Mouse (Mus musculus) MEL (cell line): Measurements from ENCODE around the gene Chrm3. TPM values are rescaled to one million over a fixed set of nuclear protein-coding genes. Genes with fewer than 3 reads are reported as not detected.

Experiments used
- DNase-seq: peaks from one replicate; pipeline ENCODE4 v3.0.0; 2011; ENCODE audit warnings: low read depth, low spot score
- H3K27ac ChIP-seq: 2 replicates; pipeline ENCODE4 v1.5.1; 2012; ENCODE audit warnings: low read depth, mild to moderate bottlenecking, control low read depth, low read length, moderate library complexity; ENCODE audit not compliant: control insufficient read depth
- H3K27me3 ChIP-seq, 2 experiments: fragments of 150-350 bp in 1 of 2; sonication (generic) in 1 of 2; 2 replicates each; pipeline ENCODE4 v1.6.1; 2012; ENCODE audit warnings: low read length in 2 of 2, mild to moderate bottlenecking in 2 of 2, improper control_type of control experiment in 1 of 2, moderate library complexity in 1 of 2; ENCODE audit not compliant: insufficient read depth in 2 of 2, control insufficient read depth in 1 of 2
- H3K36me3 ChIP-seq, 2 experiments: 2 replicates each; pipeline ENCODE4 v1.6.1; 2012 to 2014; ENCODE audit warnings: low read length in 2 of 2, improper control_type of control experiment in 1 of 2, inconsistent platforms in 1 of 2, mild to moderate bottlenecking in 1 of 2; ENCODE audit not compliant: insufficient read depth in 2 of 2, control insufficient read depth in 1 of 2
- H3K4me1 ChIP-seq, 2 experiments: fragments of 150-350 bp in 1 of 2; sonication (generic) in 1 of 2; 2 replicates each; pipeline ENCODE4 v1.6.1; 2012; ENCODE audit warnings: low read length in 2 of 2, improper control_type of control experiment in 1 of 2, mild to moderate bottlenecking in 1 of 2; ENCODE audit not compliant: insufficient read depth in 2 of 2, control insufficient read depth in 1 of 2
- H3K4me3 ChIP-seq, 2 experiments: fragments of 150-350 bp in 1 of 2; sonication (generic) in 1 of 2; 2 replicates each; pipeline ENCODE4 v1.5.1; 2012; ENCODE audit warnings: low read depth in 2 of 2, low read length in 2 of 2, mild to moderate bottlenecking in 2 of 2, moderate library complexity in 2 of 2, control low read depth in 1 of 2, improper control_type of control experiment in 1 of 2; ENCODE audit not compliant: control insufficient read depth in 1 of 2, insufficient read depth in 1 of 2
- H3K79me2 ChIP-seq: 2 replicates; pipeline ENCODE4 v1.6.1; 2012; ENCODE audit warnings: mild to moderate bottlenecking, low read length, moderate library complexity; ENCODE audit not compliant: control insufficient read depth, poor library complexity, insufficient read depth
- H3K9ac ChIP-seq: 2 replicates; pipeline ENCODE4 v1.6.1; 2012; ENCODE audit warnings: low read depth, mild to moderate bottlenecking, control low read depth, low read length, moderate library complexity; ENCODE audit not compliant: control insufficient read depth, poor library complexity, severe bottlenecking
- H3K9me3 ChIP-seq: fragments of 150-350 bp; sonication (generic); replicated peaks from 2 replicates; pipeline ENCODE4 v1.6.1; 2012; ENCODE audit warnings: mild to moderate bottlenecking, low read length, improper control_type of control experiment, moderate library complexity; ENCODE audit not compliant: insufficient read depth
- BHLHE40 ChIP-seq: IDR thresholded peaks from 2 replicates; pipeline ENCODE4 v1.6.1; 2012; ENCODE audit warnings: low read depth, mild to moderate bottlenecking, inconsistent platforms, low read length, improper control_type of control experiment, borderline replicate concordance
- CHD2 ChIP-seq: IDR thresholded peaks from 2 replicates; pipeline ENCODE4 v1.6.1; 2011; ENCODE audit warnings: low read length, improper control_type of control experiment
- CTCF ChIP-seq, 3 experiments: IDR thresholded peaks in 2 of 3; conservative IDR thresholded peaks in 1 of 3; 2 replicates each; pipeline ENCODE4 v1.5.1; 2011 to 2012; ENCODE audit warnings: low read length in 3 of 3, low read depth in 2 of 3, mild to moderate bottlenecking in 2 of 3, improper control_type of control experiment in 1 of 3, inconsistent platforms in 1 of 3, mixed read lengths in 1 of 3, moderate library complexity in 1 of 3; ENCODE audit not compliant: control insufficient read depth in 1 of 3, insufficient read depth in 1 of 3, poor library complexity in 1 of 3, severe bottlenecking in 1 of 3
- ETS1 ChIP-seq: IDR thresholded peaks from 2 replicates; pipeline ENCODE4 v1.6.1; 2012; ENCODE audit warnings: low read depth, mild to moderate bottlenecking, inconsistent platforms, low read length, improper control_type of control experiment, moderate library complexity
- GATA1 ChIP-seq: IDR thresholded peaks from 2 replicates; pipeline ENCODE4 v1.6.1; 2011; ENCODE audit warnings: low read depth, low read length, improper control_type of control experiment
- KAT2A ChIP-seq: conservative IDR thresholded peaks from 2 replicates; pipeline ENCODE4 v1.6.1; 2012; ENCODE audit warnings: low read depth, low read length, improper control_type of control experiment, inconsistent platforms
- MEF2A ChIP-seq: IDR thresholded peaks from 2 replicates; pipeline ENCODE4 v1.6.1; 2014; ENCODE audit warnings: low read depth, mild to moderate bottlenecking, inconsistent platforms, low read length, improper control_type of control experiment; ENCODE audit not compliant: poor library complexity, insufficient replicate concordance, severe bottlenecking; ENCODE audit errors: extremely low read depth
- MXI1 ChIP-seq: IDR thresholded peaks from 2 replicates; pipeline ENCODE4 v1.6.1; 2011; ENCODE audit warnings: mild to moderate bottlenecking, low read depth, low read length, improper control_type of control experiment
- MYC ChIP-seq: IDR thresholded peaks from 2 replicates; pipeline ENCODE4 v1.6.1; 2011; ENCODE audit warnings: low read depth, mild to moderate bottlenecking, low read length, improper control_type of control experiment, moderate library complexity
- NELFE ChIP-seq: IDR thresholded peaks from 2 replicates; pipeline ENCODE4 v1.6.1; 2011; ENCODE audit warnings: low read depth, low read length, improper control_type of control experiment
- NRF1 ChIP-seq: IDR thresholded peaks from 2 replicates; pipeline ENCODE4 v1.6.1; 2014; ENCODE audit warnings: low read depth, mild to moderate bottlenecking, inconsistent platforms, low read length, improper control_type of control experiment, moderate library complexity; ENCODE audit not compliant: poor library complexity, insufficient read depth, severe bottlenecking
- POLR2A ChIP-seq, 2 experiments: IDR thresholded peaks; 2 replicates each; pipeline ENCODE4 v1.6.1; 2011 to 2012; ENCODE audit warnings: low read length in 2 of 2, mild to moderate bottlenecking in 2 of 2, control low read depth in 1 of 2, improper control_type of control experiment in 1 of 2, low read depth in 1 of 2, moderate library complexity in 1 of 2; ENCODE audit not compliant: control insufficient read depth in 1 of 2, insufficient read depth in 1 of 2, poor library complexity in 1 of 2
- POLR2AphosphoS2 ChIP-seq: IDR thresholded peaks from 2 replicates; pipeline ENCODE4 v1.6.1; 2011; ENCODE audit warnings: low read length, improper control_type of control experiment
- RAD21 ChIP-seq: IDR thresholded peaks from 2 replicates; pipeline ENCODE4 v1.6.1; 2011; ENCODE audit warnings: mild to moderate bottlenecking, low read depth, low read length, improper control_type of control experiment
- RCOR1 ChIP-seq: IDR thresholded peaks from 2 replicates; pipeline ENCODE4 v1.6.1; 2012; ENCODE audit warnings: low read depth, mild to moderate bottlenecking, inconsistent platforms, low read length, improper control_type of control experiment
- SIN3A ChIP-seq: IDR thresholded peaks from 2 replicates; pipeline ENCODE4 v1.6.1; 2012; ENCODE audit warnings: low read length, improper control_type of control experiment, inconsistent platforms
- TAL1 ChIP-seq: IDR thresholded peaks from 2 replicates; pipeline ENCODE4 v1.6.1; 2012; ENCODE audit warnings: mild to moderate bottlenecking, inconsistent platforms, low read length, moderate library complexity, mixed read lengths
- TBP ChIP-seq: IDR thresholded peaks from 2 replicates; pipeline ENCODE4 v1.8.0; 2011; ENCODE audit warnings: low read depth, low read length, improper control_type of control experiment
- ZC3H11A ChIP-seq: IDR thresholded peaks from 2 replicates; pipeline ENCODE4 v1.6.1; 2012; ENCODE audit warnings: low read depth, mild to moderate bottlenecking, inconsistent platforms, low read length, improper control_type of control experiment
- ZMIZ1 ChIP-seq: IDR thresholded peaks from 2 replicates; pipeline ENCODE4 v1.6.1; 2012; ENCODE audit warnings: low read depth, mild to moderate bottlenecking, inconsistent platforms, low read length, improper control_type of control experiment, moderate library complexity
- polyA plus RNA-seq, 2 experiments: library from polyadenylated mRNA; stranded (reverse) in 1 of 2; unstranded in 1 of 2; fragments of >175 nt in 1 of 2; fragments of >200 nt in 1 of 2; gene quantifications; 2 replicates each; pipeline versions ENCODE4 v1.2.1 to v1.2.4; 2012; ENCODE audit warnings: low replicate concordance in 2 of 2, low read depth in 1 of 2; ENCODE audit not compliant: insufficient read length in 2 of 2, insufficient read depth in 1 of 2, missing spikeins in 1 of 2
- total RNA-seq: library from RNA; depleted of rRNA; stranded (reverse); fragments of 300-350 nt; gene quantifications from 2 replicates; pipeline ENCODE4 v1.2.3, GENCODE M21; 2012

Chrm3 gene
- total and polyA plus RNA-seq, 3 experiments, result not detected

DNA sequence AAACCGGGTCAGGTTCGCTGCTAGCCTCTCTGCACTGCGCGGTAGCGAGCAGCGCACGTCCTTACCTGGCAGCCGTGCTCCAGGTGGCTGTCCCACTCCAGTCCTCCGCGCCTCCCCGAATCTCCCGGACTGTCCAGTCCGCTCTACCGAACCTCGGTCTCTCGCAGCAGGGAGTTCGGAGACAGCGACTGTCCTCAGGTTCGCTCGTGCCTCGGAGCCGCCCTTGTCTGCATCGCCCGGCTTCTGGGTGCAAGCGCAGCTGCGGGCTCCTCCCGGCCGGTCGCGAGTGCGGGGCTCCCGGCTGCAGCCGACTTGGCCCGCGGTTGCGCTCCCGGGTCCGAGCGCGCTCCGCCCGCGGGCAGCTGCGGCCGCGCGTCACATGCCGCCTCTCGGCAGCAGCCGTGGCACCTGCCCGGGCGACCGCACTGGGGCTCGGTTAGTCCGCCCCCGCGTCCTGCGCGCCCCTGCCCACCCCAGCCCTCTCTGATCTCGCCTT, 400 bp downstream of the Chrm3 start:
- H3K79me2 ChIP-seq, result no peaks in the 10 kb centered on the region
- no peaks in the 10 kb centered on the region for H3K27me3 ChIP-seq
- no peak overlapping the region for H3K9ac ChIP-seq
- no peak for DNase-seq
- no peak overlapping the region for H3K27ac ChIP-seq
- no peak for TF ChIP-seq ETS1
- TF ChIP-seq ZMIZ1, result no peak
- no peak for TF ChIP-seq NELFE
- no peak for TF ChIP-seq CHD2
- no peak for TF ChIP-seq MYC
- no peak for TF ChIP-seq TBP
- no peak for TF ChIP-seq NRF1
- TF ChIP-seq KAT2A, result no peak
- no peak for TF ChIP-seq POLR2A (IDR thresholded peaks at IDR 0.05; ENCODE audit: control insufficient read depth in 1 of 2, insufficient read depth in 1 of 2, low read depth in 1 of 2, low read length in 2 of 2, poor library complexity in 1 of 2)
- no peak for TF ChIP-seq SIN3A
- no peak for TF ChIP-seq RCOR1
- no peak for TF ChIP-seq GATA1
- no peak for TF ChIP-seq CTCF (IDR thresholded peaks at IDR 0.05 in 2 of 3, conservative IDR thresholded peaks at IDR 0.05 in 1 of 3; ENCODE audit: control insufficient read depth in 1 of 3, insufficient read depth in 1 of 3, low read depth in 2 of 3, low read length in 3 of 3, poor library complexity in 1 of 3, severe bottlenecking in 1 of 3)
- TF ChIP-seq MEF2A, result no peak
- no peak for TF ChIP-seq RAD21
- no peak for TF ChIP-seq POLR2AphosphoS2
- TF ChIP-seq TAL1, result no peak
- H3K9me3 ChIP-seq, result no peaks in the 10 kb centered on the region
- no peaks in the 10 kb centered on the region for H3K4me1 ChIP-seq
- H3K4me3 ChIP-seq, result no peak overlapping the region
- no peaks in the 10 kb centered on the region for H3K36me3 ChIP-seq

DNA sequence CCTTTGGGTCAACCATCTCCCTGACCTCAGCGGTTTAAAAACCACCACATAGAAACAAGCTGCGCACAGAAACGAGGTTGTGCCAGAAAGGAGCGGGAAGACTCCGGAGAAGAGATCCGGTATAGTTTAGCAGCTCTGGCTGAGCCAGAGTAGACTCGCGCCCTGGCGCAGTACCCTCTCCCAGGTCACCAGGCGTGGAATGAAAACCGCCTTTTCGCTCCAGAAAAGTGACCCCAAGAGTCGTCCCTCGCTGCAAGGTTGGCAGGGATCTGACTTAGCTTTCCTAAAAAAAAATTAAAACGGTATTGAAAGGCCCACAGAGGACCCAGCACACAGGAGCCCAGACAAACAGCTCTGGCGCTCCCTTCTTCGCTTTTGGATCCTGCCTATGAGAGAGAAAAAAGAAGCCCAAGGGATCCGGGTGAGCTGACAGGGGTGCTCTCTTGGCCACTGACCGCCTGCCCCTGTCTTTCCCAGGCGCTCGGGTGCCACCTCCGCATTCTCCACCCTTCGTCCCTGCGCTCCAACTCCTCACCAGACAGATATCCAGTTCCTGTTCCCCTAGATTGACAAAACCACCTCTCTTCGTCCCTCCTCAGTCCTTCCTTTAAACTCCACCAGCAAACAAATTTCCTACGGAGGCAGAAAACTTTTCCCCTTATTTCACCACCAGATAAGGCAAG, 990 bp downstream of the Chrm3 start:
- Histone ChIP-seq H3K27me3 (no peaks in the 10 kb centered on the region), H3K79me2 (no peaks in the 10 kb centered on the region)
- TF ChIP-seq ZC3H11A (no peak), BHLHE40 (no peak), TBP (no peak), MXI1 (no peak), ETS1 (no peak)
- TF ChIP-seq, all 39 proteins: peak for 0
- no peaks in the 10 kb centered on the region for H3K4me1 ChIP-seq
- no peak overlapping the region for H3K9ac ChIP-seq
- no peak overlapping the region for H3K4me3 ChIP-seq
- no peaks in the 10 kb centered on the region for H3K9me3 ChIP-seq
- H3K36me3 ChIP-seq, result no peaks in the 10 kb centered on the region
- H3K27ac ChIP-seq, result no peak overlapping the region
- DNase-seq, result no peak
